Mouse (Mus musculus) layer of hippocampus, adult 2 months (tissue): ENCODE results near the gene Krtcap2. TPM values are rescaled to one million over a fixed set of nuclear protein-coding genes. Genes with fewer than 3 reads are reported as not detected.

Experiments
- DNase-seq, 2 experiments: peaks; one replicate each; pipeline ENCODE4 v3.0.0; 2022; ENCODE audit warnings: low spot score in 2 of 2
- H3K27ac ChIP-seq: fragments of 200-600 bp; 2 replicates; pipeline ENCODE4 v1.8.1; 2022
- H3K4me3 ChIP-seq: fragments of 200-600 bp; 2 replicates; pipeline ENCODE4 v1.8.1; 2022; ENCODE audit warnings: mild to moderate bottlenecking
- CTCF ChIP-seq: fragments of 200-600 bp; conservative IDR thresholded peaks from 2 replicates; pipeline ENCODE4 v1.8.1; 2022; ENCODE audit warnings: antibody characterized with exemption, mild to moderate bottlenecking, moderate library complexity
- total RNA-seq, 2 experiments: library from RNA; stranded (reverse); gene quantifications; 2 replicates each; pipeline ENCODE4 v1.2.3; 2021

Gene Krtcap2
- total RNA-seq, 2 experiments from 2014 or later = 75.8 to 80.5 TPM

DNA sequence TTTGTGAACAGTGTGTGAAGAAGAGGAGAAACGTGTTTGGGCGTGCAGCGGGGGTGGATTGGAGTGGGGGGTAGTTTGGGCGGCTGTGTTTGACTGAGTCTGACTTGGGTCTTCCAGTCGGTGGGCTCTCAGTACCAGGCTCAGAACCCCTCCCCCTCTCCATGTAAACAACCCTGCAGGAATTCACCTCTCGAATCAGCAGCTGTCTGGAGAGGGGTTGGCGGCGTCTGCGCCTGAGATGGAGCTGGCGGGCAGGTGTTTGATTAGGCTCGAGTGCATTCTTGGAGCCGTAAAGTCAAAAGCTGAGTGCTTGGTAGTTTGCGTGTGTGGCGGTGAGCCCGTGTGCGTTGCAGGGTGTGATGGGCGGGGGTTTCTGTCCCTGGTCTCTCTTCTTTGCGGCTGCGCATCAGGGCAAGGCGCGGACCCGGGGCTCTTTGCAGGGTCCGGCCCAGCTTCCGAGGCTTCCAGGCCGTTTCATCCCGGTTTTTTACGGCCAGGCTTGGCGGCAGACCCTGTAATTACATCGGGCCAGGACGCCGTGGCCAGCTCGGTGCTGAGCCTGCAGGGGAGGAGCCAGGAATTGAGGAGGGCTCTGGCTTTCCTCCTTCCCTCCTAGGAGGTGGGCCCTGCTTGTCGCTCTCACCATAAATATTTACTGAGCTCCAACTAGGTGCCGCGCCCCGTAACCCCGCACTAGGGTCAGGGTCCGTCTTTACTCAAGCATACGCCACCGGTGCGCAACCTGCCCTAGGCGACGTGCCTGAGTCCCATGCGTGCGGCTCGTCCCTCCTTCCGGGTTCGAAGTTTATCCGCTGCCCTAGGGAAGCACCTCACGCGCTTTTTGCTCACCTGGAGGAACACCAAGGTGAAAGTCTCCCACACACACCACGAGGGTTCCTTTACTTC, 35.1 kb downstream of the Krtcap2 start, which contains the start of gene Efna1:
Efna1 (minus strand) TSS at position 537 of the 906 bp plus-strand sequence.
- TF ChIP-seq CTCF = peak; percentile 34; the same call in 1 of the 2 replicates
- peak within 1 kb of the TSS; percentile 94 for H3K27ac ChIP-seq
- peak within 1 kb of the TSS; percentile 74 for H3K4me3 ChIP-seq
- peak; percentile 31 to 48 for DNase-seq

- peak; percentile 96 for TF ChIP-seq CTCF
- Histone ChIP-seq H3K4me3 (peak overlapping the region; percentile 74; the same call in 1 of the 2 replicates), H3K27ac (peak overlapping the region; percentile 94; the same call in 1 of the 2 replicates)
- DNase-seq = peak; percentile 79 to 87
Measured at GRCm38 (mm10) chr3:89281579-89282290, 36.0 kb downstream of the Krtcap2 start.

DNA sequence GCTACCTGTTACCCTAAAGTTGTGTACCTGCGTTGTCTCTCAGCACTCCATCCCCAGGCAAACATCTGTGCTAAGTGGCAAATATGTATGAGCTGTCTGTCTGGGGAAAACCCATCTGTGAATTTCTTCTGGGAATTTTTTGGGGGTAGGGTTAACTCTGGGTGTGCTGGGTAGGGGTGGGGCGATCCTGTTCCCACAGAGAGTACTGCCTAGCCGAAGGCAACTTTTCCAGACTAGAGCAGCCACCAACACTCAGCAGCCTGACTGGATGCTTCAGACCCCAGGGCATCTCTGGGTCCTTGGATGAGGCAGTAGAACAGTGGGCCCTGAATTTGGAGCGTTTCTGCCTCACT, 36.5 kb downstream of the Krtcap2 start:
- H3K27ac ChIP-seq = no peak overlapping the region
- H3K4me3 ChIP-seq = no peak overlapping the region
- no peak for DNase-seq
- TF ChIP-seq CTCF = no peak

- no peak overlapping the region for H3K4me3 ChIP-seq
- no peak for DNase-seq
- no peak for TF ChIP-seq CTCF
- no peak overlapping the region for H3K27ac ChIP-seq
Measured at GRCm38 (mm10) chr3:89284261-89284660, 38.5 kb downstream of the Krtcap2 start.

GRCm38 (mm10) chr3:89285526-89285925, 39.8 kb downstream of the Krtcap2 start:
- H3K4me3 ChIP-seq = no peak overlapping the region
- H3K27ac ChIP-seq = no peak overlapping the region
- no peak for DNase-seq
- no peak for TF ChIP-seq CTCF

DNA sequence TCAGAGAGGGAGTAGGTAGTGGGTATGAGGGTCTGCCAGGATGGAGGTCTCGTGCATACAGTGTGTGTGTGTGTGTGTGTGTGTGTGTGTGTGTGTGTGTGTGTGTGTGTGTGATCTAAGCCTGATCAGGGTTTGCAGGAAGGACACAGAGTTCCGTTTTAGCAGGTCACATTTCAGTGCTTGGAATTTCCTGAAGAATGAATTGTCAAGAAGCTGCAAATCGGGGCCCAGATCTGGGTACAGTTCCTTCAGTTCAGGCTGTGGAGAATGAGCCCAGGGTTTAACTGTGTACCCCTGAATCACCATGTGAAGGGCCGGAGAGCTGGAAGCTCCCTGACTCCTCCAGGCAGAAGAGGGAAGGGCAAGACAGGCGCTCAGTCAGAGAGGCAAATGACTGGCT, 41.5 kb downstream of the Krtcap2 start:
- Histone ChIP-seq H3K4me3 (no peak overlapping the region), H3K27ac (no peak overlapping the region)
- DNase-seq = no peak
- TF ChIP-seq CTCF = no peak

GRCm38 (mm10) chr3:89288503-89288928, 42.8 kb downstream of the Krtcap2 start:
- TF ChIP-seq CTCF = peak; percentile 18; the same call in 1 of the 2 replicates
- no peak for DNase-seq
- no peak overlapping the region for H3K4me3 ChIP-seq
- no peak overlapping the region for H3K27ac ChIP-seq

GRCm38 (mm10) chr3:89291874-89292273, 46.1 kb downstream of the Krtcap2 start:
- DNase-seq = no peak
- TF ChIP-seq CTCF = no peak
- Histone ChIP-seq H3K4me3 (no peak overlapping the region), H3K27ac (no peak overlapping the region)

DNA sequence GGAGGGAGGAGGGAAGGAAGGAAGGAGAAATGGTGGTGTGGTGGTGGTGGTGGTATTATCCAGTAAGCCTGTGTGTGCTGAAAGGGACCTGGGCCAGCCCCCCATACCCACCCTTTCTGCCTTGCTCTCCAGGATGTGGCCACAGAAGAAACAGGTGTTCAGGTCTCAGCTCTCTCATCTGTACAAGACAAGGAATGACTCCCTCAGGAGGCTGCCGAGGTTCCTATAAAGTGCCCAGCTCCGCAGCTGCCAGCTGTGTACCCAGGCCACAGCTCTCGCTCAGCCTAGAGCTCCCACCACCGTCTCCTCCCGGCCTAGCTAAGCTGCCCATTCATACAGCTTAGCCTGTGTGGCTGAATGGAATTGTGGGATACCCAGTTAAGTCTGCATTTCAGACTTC, 46.5 kb downstream of the Krtcap2 start:
- no peak overlapping the region for H3K4me3 ChIP-seq
- no peak for TF ChIP-seq CTCF
- DNase-seq = no peak
- no peak overlapping the region for H3K27ac ChIP-seq

DNA sequence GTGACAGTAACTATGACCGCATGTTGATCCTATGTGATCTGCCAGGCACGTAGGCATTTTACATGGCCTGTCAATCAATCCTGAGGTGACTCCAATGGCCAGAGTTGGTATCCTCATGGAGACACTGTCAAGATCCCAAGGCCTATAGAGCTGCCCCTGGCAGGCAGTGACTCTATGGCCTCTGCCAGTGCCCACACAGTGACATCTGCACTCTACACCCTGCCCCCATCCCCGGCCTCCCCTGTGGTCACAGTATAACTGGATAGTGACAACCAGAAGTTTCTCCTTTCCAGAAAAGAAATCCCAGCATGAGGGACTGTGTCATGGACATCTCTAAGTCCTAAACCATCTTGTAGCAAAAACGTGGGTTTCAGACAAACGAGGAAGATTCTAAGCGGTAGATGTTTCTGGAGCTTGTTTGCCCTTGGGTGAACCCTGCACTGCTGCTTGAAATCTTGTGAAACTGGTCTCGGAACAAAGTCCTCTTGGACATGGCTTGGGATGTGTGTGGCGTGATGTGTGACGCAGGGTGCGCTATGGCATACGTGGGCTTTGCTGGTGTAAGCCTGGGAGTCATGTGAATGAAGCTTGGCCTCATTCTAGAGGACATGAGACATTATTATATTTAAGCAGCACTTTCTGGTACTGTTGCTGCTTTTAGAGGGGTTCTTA, 47.6 kb downstream of the Krtcap2 start:
- no peak for DNase-seq
- TF ChIP-seq CTCF = no peak
- H3K4me3 ChIP-seq = no peak overlapping the region
- H3K27ac ChIP-seq = no peak overlapping the region

GRCm38 (mm10) chr3:89294195-89294594, 48.4 kb downstream of the Krtcap2 start:
- no peak for DNase-seq
- no peak overlapping the region for H3K27ac ChIP-seq
- H3K4me3 ChIP-seq = no peak overlapping the region
- TF ChIP-seq CTCF = no peak

DNA sequence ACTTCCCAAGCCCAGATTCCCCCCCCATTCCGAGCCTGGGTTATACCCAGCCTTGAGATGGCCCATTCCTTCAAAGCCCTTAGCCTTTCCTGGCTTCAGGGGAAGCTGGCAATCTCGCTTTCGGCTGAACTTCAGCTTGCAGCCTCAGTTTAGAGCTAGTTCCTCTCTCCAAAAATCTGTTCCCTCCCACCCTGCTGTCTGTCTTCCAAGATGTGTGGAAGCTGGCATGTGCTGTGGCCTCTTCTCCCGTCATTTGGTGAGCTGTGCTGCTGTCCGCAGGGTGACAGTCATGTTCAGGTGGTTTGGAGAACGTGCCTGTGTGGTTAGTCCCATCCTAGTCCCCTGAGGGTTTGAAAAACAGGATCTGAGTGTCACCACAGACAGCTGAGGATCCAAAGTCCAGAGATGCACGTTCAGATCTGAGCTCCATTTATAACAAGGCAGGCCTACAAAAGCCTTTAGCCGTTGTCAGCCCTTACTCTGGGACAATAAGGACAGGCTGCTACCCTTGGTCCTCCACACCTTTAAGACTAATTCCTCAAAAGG, 50.0 kb downstream of the Krtcap2 start:
- Histone ChIP-seq H3K4me3 (no peak overlapping the region), H3K27ac (peak overlapping the region; percentile 87)
- DNase-seq = peak in 1 of 2 experiments; percentile 41
- TF ChIP-seq CTCF = no peak
